Mouse (Mus musculus): ENCODE measurements around the gene Zfp523. TPM values are rescaled to one million over a fixed set of nuclear protein-coding genes. Genes with fewer than 3 reads are reported as not detected.

Gene Zfp523
- 36.1 and 39.8 TPM in 2 replicates for polyA plus RNA-seq (2016; fragmentation: Nextera tagmentation; extraction: Ambion mirVana)

- Histone ChIP-seq H3K9me3 (no peaks in the 10 kb centered on the region), H3K27me3 (ENCODE audit: insufficient read depth, poor library complexity, severe bottlenecking) (no peaks in the 10 kb centered on the region), H3K4me1 (replicated peaks) (peaks cover 81% of the 10 kb centered on the region), H3K27ac (peak within 1 kb of the TSS; percentile 99), H3K36me3 (peaks cover 20% of the 10 kb centered on the region), H3K4me3 (peak within 1 kb of the TSS; percentile 90)
- WGBS = under 1% methylated on average over 82 of the region's 82 CpGs
- peak; percentile 93 for DNase-seq (ENCODE audit: low spot score)
Measured at GRCm38 (mm10) chr17:28176775-28177539, at the start of gene Zfp523. Gene Zfp523 (plus strand): TSS chr17:28177129.

- WGBS = 91% methylated on average over 5 of the region's 5 CpGs
- no peak for DNase-seq (ENCODE audit: low spot score)
- Histone ChIP-seq H3K4me3 (no peak overlapping the region), H3K9me3 (no peaks in the 10 kb centered on the region), H3K36me3 (no peaks in the 10 kb centered on the region), H3K27ac (no peak overlapping the region), H3K27me3 (ENCODE audit: insufficient read depth, poor library complexity, severe bottlenecking) (peaks cover 12% of the 10 kb centered on the region; the same call in 1 of the 2 replicates), H3K4me1 (replicated peaks) (peaks cover 33% of the 10 kb centered on the region)
Measured at GRCm38 (mm10) chr17:28129796-28130195, 47.1 kb upstream of the Zfp523 start.

- Histone ChIP-seq H3K4me1 (replicated peaks) (peaks cover 35% of the 10 kb centered on the region), H3K9me3 (no peaks in the 10 kb centered on the region), H3K27me3 (ENCODE audit: insufficient read depth, poor library complexity, severe bottlenecking) (peaks cover 13% of the 10 kb centered on the region; the same call in 1 of the 2 replicates), H3K27ac (no peak overlapping the region), H3K4me3 (no peak overlapping the region), H3K36me3 (no peaks in the 10 kb centered on the region)
- 75% methylated on average over 5 of the region's 5 CpGs for WGBS
- DNase-seq (ENCODE audit: low spot score) = no peak
Measured at GRCm38 (mm10) chr17:28130391-28131125, 46.4 kb upstream of the Zfp523 start.

- no peaks in the 10 kb centered on the region for H3K36me3 ChIP-seq
- H3K9me3 ChIP-seq = no peaks in the 10 kb centered on the region
- no peak for DNase-seq (ENCODE audit: low spot score)
- peaks cover 37% of the 10 kb centered on the region for H3K4me1 ChIP-seq (replicated peaks)
- peak overlapping the region; percentile 35 for H3K27ac ChIP-seq
- peaks cover 13% of the 10 kb centered on the region; the same call in 1 of the 2 replicates for H3K27me3 ChIP-seq (ENCODE audit: insufficient read depth, poor library complexity, severe bottlenecking)
- H3K4me3 ChIP-seq = no peak overlapping the region
Measured at GRCm38 (mm10) chr17:28131156-28131555, 45.8 kb upstream of the Zfp523 start.

GRCm38 (mm10) chr17:28133193-28133592 lies 43.7 kb upstream of the Zfp523 start:
- Histone ChIP-seq H3K27me3 (ENCODE audit: insufficient read depth, poor library complexity, severe bottlenecking) (peaks cover 27% of the 10 kb centered on the region; the same call in 1 of the 2 replicates), H3K27ac (peak overlapping the region; percentile 67), H3K4me3 (no peak overlapping the region), H3K36me3 (no peaks in the 10 kb centered on the region), H3K4me1 (replicated peaks) (peaks cover 46% of the 10 kb centered on the region), H3K9me3 (no peaks in the 10 kb centered on the region)
- WGBS = 8% methylated on average over 14 of the region's 14 CpGs
- peak; percentile 84 for DNase-seq (ENCODE audit: low spot score)

- no peaks in the 10 kb centered on the region for H3K9me3 ChIP-seq
- no peak overlapping the region for H3K4me3 ChIP-seq
- H3K27ac ChIP-seq = 0 out of 2 replicates have a peak overlapping the region, but pooled peaks have one; percentile 35
- WGBS = 77% methylated on average over 3 of the region's 3 CpGs
- H3K4me1 ChIP-seq (replicated peaks) = peaks cover 56% of the 10 kb centered on the region
- DNase-seq (ENCODE audit: low spot score) = no peak
- H3K27me3 ChIP-seq (ENCODE audit: insufficient read depth, poor library complexity, severe bottlenecking) = peaks cover 46% of the 10 kb centered on the region
- H3K36me3 ChIP-seq = no peaks in the 10 kb centered on the region
Measured at GRCm38 (mm10) chr17:28135496-28135895, 41.4 kb upstream of the Zfp523 start.

GRCm38 (mm10) chr17:28136266-28136665 lies 40.7 kb upstream of the Zfp523 start:
- Histone ChIP-seq H3K4me1 (replicated peaks) (peaks cover 58% of the 10 kb centered on the region), H3K27ac (peak overlapping the region; percentile 62), H3K4me3 (no peak overlapping the region), H3K27me3 (ENCODE audit: insufficient read depth, poor library complexity, severe bottlenecking) (peaks cover 54% of the 10 kb centered on the region), H3K36me3 (no peaks in the 10 kb centered on the region), H3K9me3 (no peaks in the 10 kb centered on the region)
- DNase-seq (ENCODE audit: low spot score) = no peak
- 54% methylated on average over 5 of the region's 5 CpGs for WGBS

GRCm38 (mm10) chr17:28138013-28138412 lies 38.9 kb upstream of the Zfp523 start:
- Histone ChIP-seq H3K27me3 (ENCODE audit: insufficient read depth, poor library complexity, severe bottlenecking) (peaks cover 62% of the 10 kb centered on the region), H3K27ac (peak overlapping the region; percentile 10; the same call in 1 of the 2 replicates), H3K4me3 (no peak overlapping the region), H3K4me1 (replicated peaks) (peaks cover 58% of the 10 kb centered on the region), H3K9me3 (no peaks in the 10 kb centered on the region), H3K36me3 (no peaks in the 10 kb centered on the region)
- DNase-seq (ENCODE audit: low spot score) = no peak
- WGBS = 85% methylated on average over 8 of the region's 8 CpGs

GRCm38 (mm10) chr17:28138685-28139084 lies 38.2 kb upstream of the Zfp523 start:
- H3K36me3 ChIP-seq = no peaks in the 10 kb centered on the region
- peak overlapping the region; percentile 10 for H3K27ac ChIP-seq
- no peaks in the 10 kb centered on the region for H3K9me3 ChIP-seq
- H3K27me3 ChIP-seq (ENCODE audit: insufficient read depth, poor library complexity, severe bottlenecking) = peaks cover 64% of the 10 kb centered on the region
- DNase-seq (ENCODE audit: low spot score) = no peak
- H3K4me3 ChIP-seq = no peak overlapping the region
- peaks cover 59% of the 10 kb centered on the region for H3K4me1 ChIP-seq (replicated peaks)
- WGBS = 64% methylated on average over 9 of the region's 9 CpGs

- DNase-seq (ENCODE audit: low spot score) = peak; percentile 52
- Histone ChIP-seq H3K27ac (peak overlapping the region; percentile 98), H3K9me3 (no peaks in the 10 kb centered on the region), H3K36me3 (no peaks in the 10 kb centered on the region), H3K4me3 (peak overlapping the region; percentile 94), H3K27me3 (ENCODE audit: insufficient read depth, poor library complexity, severe bottlenecking) (peaks cover 61% of the 10 kb centered on the region), H3K4me1 (replicated peaks) (peaks cover 74% of the 10 kb centered on the region)
- 12% methylated on average over 13 of the region's 13 CpGs for WGBS
Measured at GRCm38 (mm10) chr17:28140431-28141204, 36.3 kb upstream of the Zfp523 start.

GRCm38 (mm10) chr17:28141205-28141650 lies 35.7 kb upstream of the Zfp523 start:
- DNase-seq (ENCODE audit: low spot score) = no peak
- H3K27ac ChIP-seq = peak overlapping the region; percentile 98
- under 1% methylated on average over 15 of the region's 15 CpGs for WGBS
- H3K27me3 ChIP-seq (ENCODE audit: insufficient read depth, poor library complexity, severe bottlenecking) = peaks cover 68% of the 10 kb centered on the region
- H3K4me1 ChIP-seq (replicated peaks) = peaks cover 78% of the 10 kb centered on the region
- H3K4me3 ChIP-seq = peak overlapping the region; percentile 94
- no peaks in the 10 kb centered on the region for H3K36me3 ChIP-seq
- H3K9me3 ChIP-seq = no peaks in the 10 kb centered on the region

Data from hindbrain, embryonic 10.5 days (tissue).